Mouse (Mus musculus) stomach, postnatal 0 days (tissue): ENCODE measurements around the gene Fam174a.

ENCODE experiments used
- CTCF ChIP-seq: IDR thresholded peaks from 2 replicates; pipeline ENCODE4 v1.5.1; 2016; ENCODE audit warnings: antibody characterized with exemption, low read depth, mild to moderate bottlenecking, moderate library complexity
- EP300 ChIP-seq: optimal IDR thresholded peaks from 2 replicates; pipeline ENCODE3; 2016; ENCODE audit warnings: antibody characterized with exemption

- TF ChIP-seq CTCF = no peak
- TF ChIP-seq EP300 = no peak
These were observed 26.2 kb downstream of the Fam174a start for GRCm38 (mm10) chr1:95339618-95340017.
